Comparison of ENCODE assay signal across 8 mouse cellular contexts in genomic region chr5:36223787-36224186, GRCm38 (mm10). TPM values are rescaled to one million over a fixed set of nuclear protein-coding genes. Genes with fewer than 3 reads are reported as not detected.
DNase-seq lines count a peak whose midpoint lies in the region; ATAC-seq lines count a peak whose summit lies in the region.
"Had no signal": no experiment of that assay in that cellular context is flagged by ENCODE, and none has a peak within 500 bp of the region (broad histone marks: within the 10 kb centered on the region; RNA-seq: fewer than 3 reads in every experiment).

No protein-coding gene starts in this region.

- no peak overlapping the region for H3K4me2 ChIP-seq in midbrain, embryonic 13.5 days (replicated peaks)
- H3K4me2 ChIP-seq: lung, embryonic 15.5 days had no signal

- no peak overlapping the region for H3K4me3 ChIP-seq in midbrain, embryonic 10.5 days
- H3K4me3 ChIP-seq in midbrain, embryonic 13.5 days (replicated peaks): no peak overlapping the region
- H3K4me3 ChIP-seq: lung, embryonic 15.5 days had no signal

- no peaks in the 10 kb centered on the region for H3K27me3 ChIP-seq in midbrain, embryonic 10.5 days (ENCODE audit: low read depth, poor library complexity, severe bottlenecking)
- no peaks in the 10 kb centered on the region for H3K27me3 ChIP-seq in midbrain, embryonic 13.5 days
- H3K27me3 ChIP-seq: lung, embryonic 15.5 days had no signal

- H3K4me1 ChIP-seq in midbrain, embryonic 10.5 days: peaks cover 71% of the 10 kb centered on the region
- H3K4me1 ChIP-seq in midbrain, embryonic 13.5 days (replicated peaks): peaks cover 70% of the 10 kb centered on the region

- no peak for ATAC-seq in midbrain, embryonic 13.5 days

- H3K36me3 ChIP-seq in midbrain, embryonic 10.5 days: no peaks in the 10 kb centered on the region
- H3K36me3 ChIP-seq in midbrain, embryonic 13.5 days: no peaks in the 10 kb centered on the region
- H3K36me3 ChIP-seq: lung, embryonic 15.5 days had no signal

- WGBS in midbrain, embryonic 10.5 days: 66% methylated on average over 6 of the region's 6 CpGs
- 55% methylated on average over 6 of the region's 6 CpGs for whole genome bisulfite sequencing in midbrain, embryonic 13.5 days

- H3K9ac ChIP-seq in midbrain, embryonic 13.5 days (replicated peaks): no peak overlapping the region
- H3K9ac ChIP-seq: lung, embryonic 15.5 days had no signal

- no peaks in the 10 kb centered on the region for H3K9me3 ChIP-seq in midbrain, embryonic 10.5 days (replicated peaks)
- no peaks in the 10 kb centered on the region for H3K9me3 ChIP-seq in midbrain, embryonic 13.5 days
- H3K9me3 ChIP-seq: lung, embryonic 15.5 days had no signal

- H3K27ac ChIP-seq in midbrain, embryonic 10.5 days (replicated peaks): peak overlapping the region; percentile 62; the same call in 1 of the 2 replicates
- no peak overlapping the region for H3K27ac ChIP-seq in midbrain, embryonic 13.5 days
- H3K27ac ChIP-seq: lung, embryonic 15.5 days had no signal

- DNase-seq in midbrain, embryonic 10.5 days (ENCODE audit: low spot score): peak; percentile 59
- DNase-seq in adrenal gland, adult 8-10 months: peak; percentile 29
- DNase-seq in embryo, embryonic 10.5 days (ENCODE audit: low spot score): peak; percentile 70
- DNase-seq in layer of hippocampus, adult 18-20 months (ENCODE audit: low spot score in 2 of 2): peak; percentile 53 to 84
- peak; percentile 38 for DNase-seq in lung, postnatal 25 days (ENCODE audit: low spot score)
- DNase-seq in thymus, postnatal 0 days (ENCODE audit: low spot score): peak; percentile 58

RNA-seq across cellular contexts. Expression of gene Psapl1, which starts 20.0 kb away (rescaled TPM):
- polyA plus RNA-seq in midbrain, embryonic 10.5 days (2016; fragmentation: Nextera tagmentation; extraction: Ambion mirVana): not detected in 2 replicates
- 0.09 and 0.13 TPM in 2 replicates for polyA plus RNA-seq in midbrain, embryonic 13.5 days (2015; fragmentation: Nextera tagmentation; extraction: Ambion mirVana)
- total RNA-seq in adrenal gland, adult 8-10 months (2022): under 1 TPM in 1 of 4 experiments, not detected in 3; 0.10 TPM
- not detected for total RNA-seq in layer of hippocampus, adult 18-20 months (2021)
- polyA plus RNA-seq in thymus, postnatal 0 days (2015; fragmentation: Nextera tagmentation; extraction: Ambion mirVana): 0.66 and 0.70 TPM in 2 replicates
